Mouse (Mus musculus): ENCODE results near the gene Cish. TPM values are rescaled to one million over a fixed set of nuclear protein-coding genes. Genes with fewer than 3 reads are reported as not detected.
"Not testable (repeated sequence)": the region's sequence is repeated elsewhere in the genome, so short reads cannot be mapped to it uniquely, and the experiment has no call there.

Gene Cish
- polyA plus RNA-seq, 1 experiment from 2014 or later, result 6.1 TPM

- 77% methylated on average over 3 of the region's 3 CpGs for WGBS
- no peak overlapping the region for H3K27ac ChIP-seq (ENCODE audit: low read depth, low read length)
Measured at GRCm38 (mm10) chr9:107304383-107304782, 8.6 kb downstream of the Cish start.

GRCm38 (mm10) chr9:107305012-107305411, 9.2 kb downstream of the Cish start:
- ATAC-seq (replicated peaks; ENCODE audit: low FRiP score), result no peak
- peaks cover 5% of the 10 kb centered on the region for H3K36me3 ChIP-seq (ENCODE audit: control insufficient read depth, insufficient read depth, low read length)
- no peaks in the 10 kb centered on the region for H3K27me3 ChIP-seq (replicated peaks; ENCODE audit: control insufficient read depth, insufficient read depth, low read length)
- no peaks in the 10 kb centered on the region for H3K9me3 ChIP-seq (ENCODE audit: control insufficient read depth, low read length)
- no peak overlapping the region for H3K4me3 ChIP-seq (ENCODE audit: low read depth, low read length)
- no peak for DNase-seq (ENCODE audit: low spot score)
- no peak overlapping the region for H3K4me2 ChIP-seq
- peaks cover 51% of the 10 kb centered on the region for H3K4me1 ChIP-seq (replicated peaks; ENCODE audit: control insufficient read depth, insufficient read depth, low read length)
- H3K9ac ChIP-seq (ENCODE audit: low read depth, low read length), result no peak overlapping the region
- WGBS, result 86% methylated on average over 4 of the region's 4 CpGs
- H3K27ac ChIP-seq (ENCODE audit: low read depth, low read length), result no peak overlapping the region

More at GRCm38 (mm10) chr9:107304383-107304782, 8.6 kb downstream of the Cish start:
- no peak overlapping the region for H3K4me2 ChIP-seq
- no peaks in the 10 kb centered on the region for H3K9me3 ChIP-seq (ENCODE audit: control insufficient read depth, low read length)
- H3K9ac ChIP-seq (ENCODE audit: low read depth, low read length), result no peak overlapping the region
- peaks cover 5% of the 10 kb centered on the region for H3K36me3 ChIP-seq (ENCODE audit: control insufficient read depth, insufficient read depth, low read length)
- ATAC-seq (replicated peaks; ENCODE audit: low FRiP score), result no peak
- H3K4me3 ChIP-seq (ENCODE audit: low read depth, low read length), result no peak overlapping the region
- no peak for DNase-seq (ENCODE audit: low spot score)
- H3K27me3 ChIP-seq (replicated peaks; ENCODE audit: control insufficient read depth, insufficient read depth, low read length), result no peaks in the 10 kb centered on the region
- peaks cover 51% of the 10 kb centered on the region for H3K4me1 ChIP-seq (replicated peaks; ENCODE audit: control insufficient read depth, insufficient read depth, low read length)

- no peaks in the 10 kb centered on the region for H3K27me3 ChIP-seq (replicated peaks; ENCODE audit: control insufficient read depth, insufficient read depth, low read length)
- peaks cover 3% of the 10 kb centered on the region for H3K36me3 ChIP-seq (ENCODE audit: control insufficient read depth, insufficient read depth, low read length)
- H3K4me1 ChIP-seq (replicated peaks; ENCODE audit: control insufficient read depth, insufficient read depth, low read length), result peaks cover 51% of the 10 kb centered on the region
- WGBS, result 68% methylated on average over 13 of the region's 13 CpGs
- no peak for DNase-seq (ENCODE audit: low spot score)
- H3K9me3 ChIP-seq (ENCODE audit: control insufficient read depth, low read length), result no peaks in the 10 kb centered on the region
- H3K4me2 ChIP-seq, result no peak overlapping the region
- H3K4me3 ChIP-seq (ENCODE audit: low read depth, low read length), result no peak overlapping the region
- H3K9ac ChIP-seq (ENCODE audit: low read depth, low read length), result no peak overlapping the region
- H3K27ac ChIP-seq (ENCODE audit: low read depth, low read length), result no peak overlapping the region
- ATAC-seq (replicated peaks; ENCODE audit: low FRiP score), result no peak
Measured at GRCm38 (mm10) chr9:107305601-107306542, 10.0 kb downstream of the Cish start.

- H3K27me3 ChIP-seq (replicated peaks; ENCODE audit: control insufficient read depth, insufficient read depth, low read length); DNase-seq (ENCODE audit: low spot score); H3K4me3 ChIP-seq (ENCODE audit: low read depth, low read length); H3K36me3 ChIP-seq (ENCODE audit: control insufficient read depth, insufficient read depth, low read length); H3K9me3 ChIP-seq (ENCODE audit: control insufficient read depth, low read length); H3K27ac ChIP-seq (ENCODE audit: low read depth, low read length); ATAC-seq (replicated peaks; ENCODE audit: low FRiP score); H3K9ac ChIP-seq (ENCODE audit: low read depth, low read length); H3K4me2 ChIP-seq: not testable (repeated sequence)
- 100% methylated on average over 1 of the region's 1 CpGs for WGBS
- H3K4me1 ChIP-seq (replicated peaks; ENCODE audit: control insufficient read depth, insufficient read depth, low read length), result peaks cover 47% of the 10 kb centered on the region
Measured at GRCm38 (mm10) chr9:107306673-107307072, 10.8 kb downstream of the Cish start.

- DNase-seq (ENCODE audit: low spot score), result no peak
- Histone ChIP-seq H3K27me3 (replicated peaks; ENCODE audit: control insufficient read depth, insufficient read depth, low read length) (no peaks in the 10 kb centered on the region), H3K9me3 (ENCODE audit: control insufficient read depth, low read length) (no peaks in the 10 kb centered on the region), H3K4me1 (replicated peaks; ENCODE audit: control insufficient read depth, insufficient read depth, low read length) (peaks cover 44% of the 10 kb centered on the region), H3K4me3 (ENCODE audit: low read depth, low read length) (no peak overlapping the region), H3K36me3 (ENCODE audit: control insufficient read depth, insufficient read depth, low read length) (no peaks in the 10 kb centered on the region), H3K27ac (ENCODE audit: low read depth, low read length) (peak overlapping the region; percentile 48; the same call in 1 of the 2 replicates), H3K4me2 (peak overlapping the region; percentile 43), H3K9ac (ENCODE audit: low read depth, low read length) (peak overlapping the region; percentile 46; the same call in 1 of the 2 replicates)
- WGBS, result 51% methylated on average over 11 of the region's 11 CpGs
- peak; percentile 88 for ATAC-seq (replicated peaks; ENCODE audit: low FRiP score)
Measured at GRCm38 (mm10) chr9:107307099-107307872, 11.5 kb downstream of the Cish start.

- Histone ChIP-seq H3K9ac (ENCODE audit: low read depth, low read length) (peak overlapping the region; percentile 46; the same call in 1 of the 2 replicates), H3K4me2 (peak overlapping the region; percentile 43)
- 47% methylated on average over 12 of the region's 12 CpGs for WGBS
Measured at GRCm38 (mm10) chr9:107307886-107308285, 12.1 kb downstream of the Cish start.

GRCm38 (mm10) chr9:107308346-107309000, 12.6 kb downstream of the Cish start:
- no peaks in the 10 kb centered on the region for H3K36me3 ChIP-seq (ENCODE audit: control insufficient read depth, insufficient read depth, low read length)
- H3K27me3 ChIP-seq (replicated peaks; ENCODE audit: control insufficient read depth, insufficient read depth, low read length), result no peaks in the 10 kb centered on the region
- no peak overlapping the region for H3K4me2 ChIP-seq
- ATAC-seq (replicated peaks; ENCODE audit: low FRiP score) (no peak), DNase-seq (ENCODE audit: low spot score) (no peak)
- no peaks in the 10 kb centered on the region for H3K9me3 ChIP-seq (ENCODE audit: control insufficient read depth, low read length)
- 84% methylated on average over 9 of the region's 9 CpGs for WGBS
- H3K4me1 ChIP-seq (replicated peaks; ENCODE audit: control insufficient read depth, insufficient read depth, low read length), result peaks cover 50% of the 10 kb centered on the region
- H3K27ac ChIP-seq (ENCODE audit: low read depth, low read length), result no peak overlapping the region
- H3K9ac ChIP-seq (ENCODE audit: low read depth, low read length), result no peak overlapping the region
- H3K4me3 ChIP-seq (ENCODE audit: low read depth, low read length), result no peak overlapping the region

More at GRCm38 (mm10) chr9:107307886-107308285, 12.1 kb downstream of the Cish start:
- Histone ChIP-seq H3K4me1 (replicated peaks; ENCODE audit: control insufficient read depth, insufficient read depth, low read length) (peaks cover 48% of the 10 kb centered on the region), H3K4me3 (ENCODE audit: low read depth, low read length) (no peak overlapping the region), H3K27ac (ENCODE audit: low read depth, low read length) (0 out of 2 replicates have a peak overlapping the region, but pooled peaks have one; percentile 48), H3K27me3 (replicated peaks; ENCODE audit: control insufficient read depth, insufficient read depth, low read length) (no peaks in the 10 kb centered on the region), H3K9me3 (ENCODE audit: control insufficient read depth, low read length) (no peaks in the 10 kb centered on the region), H3K36me3 (ENCODE audit: control insufficient read depth, insufficient read depth, low read length) (no peaks in the 10 kb centered on the region)
- peak; percentile 24 for ATAC-seq (replicated peaks; ENCODE audit: low FRiP score)
- DNase-seq (ENCODE audit: low spot score), result no peak

GRCm38 (mm10) chr9:107309171-107309570, 13.3 kb downstream of the Cish start:
- peaks cover 51% of the 10 kb centered on the region for H3K4me1 ChIP-seq (replicated peaks; ENCODE audit: control insufficient read depth, insufficient read depth, low read length)

More at GRCm38 (mm10) chr9:107309171-107309570, 13.3 kb downstream of the Cish start:
- H3K36me3 ChIP-seq (ENCODE audit: control insufficient read depth, insufficient read depth, low read length), result no peaks in the 10 kb centered on the region
- no peak overlapping the region for H3K4me2 ChIP-seq
- H3K9me3 ChIP-seq (ENCODE audit: control insufficient read depth, low read length), result no peaks in the 10 kb centered on the region
- no peaks in the 10 kb centered on the region for H3K27me3 ChIP-seq (replicated peaks; ENCODE audit: control insufficient read depth, insufficient read depth, low read length)
- 67% methylated on average over 9 of the region's 9 CpGs for WGBS
- ATAC-seq (replicated peaks; ENCODE audit: low FRiP score), result no peak
- no peak overlapping the region for H3K9ac ChIP-seq (ENCODE audit: low read depth, low read length)
- no peak overlapping the region for H3K27ac ChIP-seq (ENCODE audit: low read depth, low read length)
- DNase-seq (ENCODE audit: low spot score), result no peak
- H3K4me3 ChIP-seq (ENCODE audit: low read depth, low read length), result no peak overlapping the region

Measured in liver, embryonic 11.5 days (tissue).